In the genomic region with DNA sequence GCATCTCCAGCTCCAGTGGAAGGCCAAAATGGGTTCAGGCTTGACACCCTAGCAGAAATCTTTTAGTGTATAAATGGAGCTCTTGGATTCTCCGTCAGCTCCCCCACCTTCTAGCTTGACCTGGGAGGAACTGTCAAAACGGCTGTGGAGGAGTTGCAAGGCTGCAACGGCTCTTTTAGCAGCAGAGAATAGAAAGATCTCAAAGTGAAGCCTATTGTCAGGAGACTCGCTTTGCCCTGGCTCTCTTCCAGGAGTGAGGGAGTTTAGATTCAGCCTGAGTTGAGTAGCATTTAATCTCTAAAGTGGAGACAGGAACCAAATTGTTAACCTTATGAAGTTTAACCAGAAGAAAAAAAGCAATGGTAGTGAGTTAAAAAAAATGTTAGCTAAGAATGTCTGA, we compare ENCODE assay signal across 15 mouse cellular contexts.
A peak's percentile ranks its signal among the peaks of the same experiment; 100 is the strongest.
DNase-seq lines count a peak whose midpoint lies in the region; ATAC-seq and TF ChIP-seq lines count a peak whose summit lies in the region.
"Had no signal": no experiment of that assay in that cellular context is flagged by ENCODE, and none has a peak within 500 bp of the region (broad histone marks: within the 10 kb centered on the region; RNA-seq: fewer than 3 reads in every experiment).

No protein-coding gene starts in this region.

- 33% methylated on average over 4 of the region's 4 CpGs for WGBS in embryonic facial prominence, embryonic 14.5 days
- WGBS in embryonic facial prominence, embryonic 10.5 days: 49% methylated on average over 4 of the region's 4 CpGs
- WGBS in kidney, postnatal 0 days: 10% methylated on average over 4 of the region's 4 CpGs
- 14% methylated on average over 4 of the region's 4 CpGs for whole genome bisulfite sequencing in kidney, embryonic 16.5 days

- no peaks in the 10 kb centered on the region for H3K4me1 ChIP-seq in embryonic facial prominence, embryonic 14.5 days (ENCODE audit: control insufficient read depth, insufficient read depth, low read length)
- H3K4me1 ChIP-seq in embryonic facial prominence, embryonic 10.5 days: peaks cover 3% of the 10 kb centered on the region; the same call in 1 of the 2 replicates
- H3K4me1 ChIP-seq in kidney, postnatal 0 days (replicated peaks; ENCODE audit: insufficient read depth, low read length): no peaks in the 10 kb centered on the region
- H3K4me1 ChIP-seq in kidney, embryonic 16.5 days (ENCODE audit: insufficient read depth, low read length): no peaks in the 10 kb centered on the region; the same call in 1 of the 2 replicates
- H3K4me1 ChIP-seq: forebrain, embryonic 15.5 days; limb, embryonic 15.5 days had no signal

- no peak overlapping the region for H3K4me2 ChIP-seq in embryonic facial prominence, embryonic 14.5 days (ENCODE audit: low read depth, low read length)
- H3K4me2 ChIP-seq in kidney, postnatal 0 days (ENCODE audit: low read length): no peak overlapping the region
- H3K4me2 ChIP-seq in kidney, embryonic 16.5 days (replicated peaks; ENCODE audit: low read depth, low read length): no peak overlapping the region
- H3K4me2 ChIP-seq: forebrain, embryonic 15.5 days; limb, embryonic 15.5 days had no signal

- no peak overlapping the region for H3K27ac ChIP-seq in embryonic facial prominence, embryonic 14.5 days (replicated peaks; ENCODE audit: low read depth, low read length)
- H3K27ac ChIP-seq in embryonic facial prominence, embryonic 10.5 days (replicated peaks): no peak overlapping the region
- no peak overlapping the region for H3K27ac ChIP-seq in kidney, postnatal 0 days
- H3K27ac ChIP-seq in kidney, embryonic 16.5 days (ENCODE audit: low read length): no peak overlapping the region
- H3K27ac ChIP-seq: forebrain, embryonic 15.5 days; limb, embryonic 15.5 days; macrophage had no signal

- H3K27me3 ChIP-seq in embryonic facial prominence, embryonic 14.5 days (replicated peaks; ENCODE audit: control insufficient read depth, insufficient read depth, low read length): no peaks in the 10 kb centered on the region
- no peaks in the 10 kb centered on the region for H3K27me3 ChIP-seq in embryonic facial prominence, embryonic 10.5 days (replicated peaks; ENCODE audit: low read depth, poor library complexity, severe bottlenecking)
- H3K27me3 ChIP-seq in kidney, postnatal 0 days (ENCODE audit: insufficient read depth, low read length): no peaks in the 10 kb centered on the region
- no peaks in the 10 kb centered on the region for H3K27me3 ChIP-seq in kidney, embryonic 16.5 days (ENCODE audit: insufficient read depth, low read length)
- H3K27me3 ChIP-seq: forebrain, embryonic 15.5 days; limb, embryonic 15.5 days had no signal

- H3K36me3 ChIP-seq in embryonic facial prominence, embryonic 14.5 days (ENCODE audit: control insufficient read depth, insufficient read depth, low read length): no peaks in the 10 kb centered on the region
- no peaks in the 10 kb centered on the region for H3K36me3 ChIP-seq in embryonic facial prominence, embryonic 10.5 days (replicated peaks)
- no peaks in the 10 kb centered on the region for H3K36me3 ChIP-seq in kidney, postnatal 0 days (ENCODE audit: insufficient read depth, low read length)
- H3K36me3 ChIP-seq in kidney, embryonic 16.5 days (ENCODE audit: insufficient read depth, low read length): no peaks in the 10 kb centered on the region
- H3K36me3 ChIP-seq: forebrain, embryonic 15.5 days; limb, embryonic 15.5 days had no signal

- TF ChIP-seq CTCF in kidney, postnatal 0 days (IDR thresholded peaks at IDR 0.05; ENCODE audit: low read depth): no peak

- no peak overlapping the region for H3K4me3 ChIP-seq in embryonic facial prominence, embryonic 14.5 days (ENCODE audit: low read depth, low read length)
- no peak overlapping the region for H3K4me3 ChIP-seq in embryonic facial prominence, embryonic 10.5 days
- no peak overlapping the region for H3K4me3 ChIP-seq in kidney, postnatal 0 days (replicated peaks; ENCODE audit: low read depth, low read length)
- no peak overlapping the region for H3K4me3 ChIP-seq in kidney, embryonic 16.5 days (ENCODE audit: low read length)
- H3K4me3 ChIP-seq: forebrain, embryonic 15.5 days; limb, embryonic 15.5 days; myocyte had no signal

- no peaks in the 10 kb centered on the region for H3K9me3 ChIP-seq in embryonic facial prominence, embryonic 14.5 days (ENCODE audit: control insufficient read depth, low read length)
- H3K9me3 ChIP-seq in embryonic facial prominence, embryonic 10.5 days: no peaks in the 10 kb centered on the region
- H3K9me3 ChIP-seq in kidney, postnatal 0 days (replicated peaks; ENCODE audit: low read length): no peaks in the 10 kb centered on the region
- H3K9me3 ChIP-seq in kidney, embryonic 16.5 days (ENCODE audit: low read length): no peaks in the 10 kb centered on the region
- H3K9me3 ChIP-seq: forebrain, embryonic 15.5 days; limb, embryonic 15.5 days had no signal

- peak; percentile 65 for DNase-seq in embryonic facial prominence, embryonic 14.5 days (ENCODE audit: low spot score)
- no peak for DNase-seq in embryonic facial prominence, embryonic 10.5 days (ENCODE audit: low spot score)
- peak; percentile 45 for DNase-seq in kidney, postnatal 0 days (ENCODE audit: low spot score)
- peak; percentile 24 for DNase-seq in retina, postnatal 1 day
- DNase-seq in retina, embryonic 14.5 days (ENCODE audit: low spot score): no peak
- DNase-seq in testis, postnatal 10 days (ENCODE audit: low spot score): peak; percentile 75
- no peak for DNase-seq in urinary bladder, postnatal 4 days (ENCODE audit: low spot score in 2 of 2)
- DNase-seq: B cell, adult 2 months; cerebellum, adult 18-20 months; kidney, adult 18-20 months had no signal

- no peak for ATAC-seq in embryonic facial prominence, embryonic 14.5 days (ENCODE audit: low read depth)
- no peak for ATAC-seq in kidney, postnatal 0 days (replicated peaks; ENCODE audit: low FRiP score, low read depth)
- no peak for ATAC-seq in kidney, embryonic 16.5 days (ENCODE audit: low FRiP score, low TSS enrichment)
- ATAC-seq: forebrain, embryonic 15.5 days had no signal

- no peak overlapping the region for H3K9ac ChIP-seq in embryonic facial prominence, embryonic 14.5 days (ENCODE audit: low read depth, low read length)
- H3K9ac ChIP-seq in kidney, postnatal 0 days (ENCODE audit: low read depth, low read length): no peak overlapping the region
- H3K9ac ChIP-seq in kidney, embryonic 16.5 days (replicated peaks; ENCODE audit: low read length): no peak overlapping the region
- H3K9ac ChIP-seq: forebrain, embryonic 15.5 days; limb, embryonic 15.5 days had no signal

Comparison
In these comparisons a context has a peak if more than half of its experiments do, and no peak if none do; other contexts are left out.
1. DNase-seq: peak in embryonic facial prominence, embryonic 14.5 days (single experiment), kidney, postnatal 0 days (single experiment), retina, postnatal 1 day (single experiment) and testis, postnatal 10 days (single experiment); none in embryonic facial prominence, embryonic 10.5 days (single experiment), retina, embryonic 14.5 days (single experiment) and urinary bladder, postnatal 4 days (0 of 2).